Mouse (Mus musculus): ENCODE results near the gene Sox18. TPM values are rescaled to one million over a fixed set of nuclear protein-coding genes. Genes with fewer than 3 reads are reported as not detected.

Gene Sox18
- total and polyA plus RNA-seq, 3 experiments = 0.04 TPM; not detected in 2

DNA sequence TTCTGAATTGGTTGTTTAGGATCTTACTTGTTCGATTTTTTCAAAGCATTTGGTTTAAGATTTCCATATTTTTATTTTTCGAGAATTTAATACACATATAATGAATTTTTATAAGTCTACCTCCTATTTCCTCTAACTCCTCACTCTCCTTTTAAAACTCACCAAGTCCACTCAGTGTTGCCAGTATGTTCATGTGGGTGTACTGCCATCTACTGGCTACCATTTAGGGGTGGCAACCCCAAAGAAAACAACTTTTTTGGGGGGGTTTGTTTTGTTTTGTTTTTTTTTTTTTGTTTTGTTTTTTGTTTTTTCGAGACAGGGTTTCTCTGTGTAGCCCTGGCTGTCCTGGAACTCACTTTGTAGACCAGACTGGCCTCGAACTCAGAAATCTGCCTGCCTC, 35.2 kb upstream of the Sox18 start (continued):
- TF ChIP-seq RAD21 (IDR thresholded peaks at IDR 0.05; ENCODE audit: low read depth, low read length) (peak; percentile 85), USF1 (IDR thresholded peaks at IDR 0.05; ENCODE audit: low read depth, low read length) (no peak), CHD1 (IDR thresholded peaks at IDR 0.05; ENCODE audit: low read depth, low read length) (no peak), CHD2 (IDR thresholded peaks at IDR 0.05; ENCODE audit: low read length) (no peak)

DNA sequence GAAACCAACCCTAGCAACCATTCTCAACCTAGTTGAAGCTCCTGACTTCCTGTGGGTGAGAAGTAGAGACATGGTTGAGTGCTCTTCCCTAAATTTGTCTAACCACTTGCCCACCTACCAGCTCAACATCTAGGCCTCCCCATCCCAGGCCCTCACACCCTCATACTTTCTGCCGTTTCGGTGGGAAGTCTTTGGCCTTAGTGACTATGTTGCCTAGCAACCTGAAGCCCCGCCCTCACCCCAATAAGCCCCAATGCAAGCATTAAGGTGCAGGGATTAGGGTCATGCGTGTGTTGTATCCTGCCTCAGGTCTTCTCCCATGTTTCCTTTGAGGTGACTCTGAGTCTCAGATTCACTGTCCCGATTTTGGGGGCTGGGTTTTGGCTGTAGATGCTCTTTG, 26.8 kb upstream of the Sox18 start, which contains the start of gene Lkaaear1:
Gene Lkaaear1 (minus strand): TSS at position 202 of the 400 bp plus-strand sequence.
- no peak within 1 kb of the TSS for H3K4me3 ChIP-seq (ENCODE audit: control insufficient read depth in 1 of 2, insufficient read depth in 1 of 2, low read depth in 2 of 2, low read length in 2 of 2)

GRCm38 (mm10) chr2:181696801-181697420, 25.5 kb upstream of the Sox18 start:
- Histone ChIP-seq H3K9me3 (replicated peaks; ENCODE audit: insufficient read depth, low read length) (no peaks in the 10 kb centered on the region), H3K27me3 (ENCODE audit: control insufficient read depth in 1 of 2, insufficient read depth in 2 of 2, low read length in 2 of 2) (no peaks in the 10 kb centered on the region), H3K27ac (ENCODE audit: control insufficient read depth, low read depth, low read length) (no peak overlapping the region), H3K36me3 (ENCODE audit: control insufficient read depth in 1 of 2, insufficient read depth in 2 of 2, low read length in 2 of 2) (peaks cover 0 to 10% of the 10 kb centered on the region in 2 experiments; a peak in 2 of 4 replicates), H3K4me3 (ENCODE audit: control insufficient read depth in 1 of 2, insufficient read depth in 1 of 2, low read depth in 2 of 2, low read length in 2 of 2) (no peak overlapping the region), H3K4me1 (ENCODE audit: control insufficient read depth in 1 of 2, insufficient read depth in 2 of 2, low read length in 2 of 2) (peaks cover 0 to 19% of the 10 kb centered on the region in 2 experiments; a peak in 3 of 4 replicates), H3K79me2 (ENCODE audit: control insufficient read depth, insufficient read depth, low read length, poor library complexity) (peaks cover 14% of the 10 kb centered on the region), H3K9ac (ENCODE audit: control insufficient read depth, low read depth, low read length, poor library complexity, severe bottlenecking) (no peak overlapping the region)
- TF ChIP-seq SMC3 (IDR thresholded peaks at IDR 0.05; ENCODE audit: low read depth, low read length) = no peak
- no peak for TF ChIP-seq RCOR1 (IDR thresholded peaks at IDR 0.05; ENCODE audit: low read depth, low read length)
- TF ChIP-seq HCFC1 (IDR thresholded peaks at IDR 0.05; ENCODE audit: low read depth, low read length) = no peak
- no peak for TF ChIP-seq BHLHE40 (IDR thresholded peaks at IDR 0.05; ENCODE audit: borderline replicate concordance, low read depth, low read length)
- no peak for TF ChIP-seq POLR2A (IDR thresholded peaks at IDR 0.05; ENCODE audit: control insufficient read depth in 1 of 2, insufficient read depth in 1 of 2, low read depth in 1 of 2, low read length in 2 of 2, poor library complexity in 1 of 2)
- no peak for TF ChIP-seq TBP (IDR thresholded peaks at IDR 0.05; ENCODE audit: low read depth, low read length)
- TF ChIP-seq NELFE (IDR thresholded peaks at IDR 0.05; ENCODE audit: low read depth, low read length) = no peak
- TF ChIP-seq POLR2AphosphoS5 (IDR thresholded peaks at IDR 0.05; ENCODE audit: borderline replicate concordance, low read depth, low read length) = no peak
- TF ChIP-seq ZKSCAN1 (IDR thresholded peaks at IDR 0.05; ENCODE audit: low read depth, low read length) = no peak
- TF ChIP-seq KAT2A (conservative IDR thresholded peaks at IDR 0.05; ENCODE audit: low read depth, low read length) = no peak
- TF ChIP-seq ZMIZ1 (IDR thresholded peaks at IDR 0.05; ENCODE audit: low read depth, low read length) = no peak
- TF ChIP-seq CHD2 (IDR thresholded peaks at IDR 0.05; ENCODE audit: low read length) = no peak
- no peak for TF ChIP-seq POLR2AphosphoS2 (IDR thresholded peaks at IDR 0.05; ENCODE audit: low read length)
- TF ChIP-seq EP300 (IDR thresholded peaks at IDR 0.05; ENCODE audit: low read depth in 1 of 2, low read length in 2 of 2) = no peak
- TF ChIP-seq UBTF (IDR thresholded peaks at IDR 0.05; ENCODE audit: borderline replicate concordance, insufficient read depth, low read depth, low read length) = no peak
- no peak for TF ChIP-seq USF1 (IDR thresholded peaks at IDR 0.05; ENCODE audit: low read depth, low read length)
- no peak for TF ChIP-seq CHD1 (IDR thresholded peaks at IDR 0.05; ENCODE audit: low read depth, low read length)
- no peak for TF ChIP-seq MEF2A (IDR thresholded peaks at IDR 0.05; ENCODE audit: extremely low read depth, insufficient replicate concordance, low read depth, low read length, poor library complexity, severe bottlenecking)
- DNase-seq (ENCODE audit: low read depth, low spot score) = no peak

More for the DNA sequence above, 26.8 kb upstream of the Sox18 start, which contains the start of gene Lkaaear1:
- Histone ChIP-seq H3K9ac (ENCODE audit: control insufficient read depth, low read depth, low read length, poor library complexity, severe bottlenecking) (no peak within 1 kb of the TSS), H3K27me3 (ENCODE audit: control insufficient read depth in 1 of 2, insufficient read depth in 2 of 2, low read length in 2 of 2) (no peaks in the 10 kb centered on the region; a peak in 1 of 4 replicates), H3K27ac (ENCODE audit: control insufficient read depth, low read depth, low read length) (no peak within 1 kb of the TSS), H3K36me3 (ENCODE audit: control insufficient read depth in 1 of 2, insufficient read depth in 2 of 2, low read length in 2 of 2) (no peaks in the 10 kb centered on the region; a peak in 1 of 4 replicates), H3K9me3 (replicated peaks; ENCODE audit: insufficient read depth, low read length) (no peaks in the 10 kb centered on the region), H3K79me2 (ENCODE audit: control insufficient read depth, insufficient read depth, low read length, poor library complexity) (peaks cover 5% of the 10 kb centered on the region; the same call in 1 of the 2 replicates), H3K4me1 (ENCODE audit: control insufficient read depth in 1 of 2, insufficient read depth in 2 of 2, low read length in 2 of 2) (peaks cover 0 to 7% of the 10 kb centered on the region in 2 experiments; a peak in 2 of 4 replicates)
- DNase-seq (ENCODE audit: low read depth, low spot score) = no peak
- no peak for TF ChIP-seq MEF2A (IDR thresholded peaks at IDR 0.05; ENCODE audit: extremely low read depth, insufficient replicate concordance, low read depth, low read length, poor library complexity, severe bottlenecking)
- TF ChIP-seq E2F4 (IDR thresholded peaks at IDR 0.05; ENCODE audit: borderline replicate concordance, low read depth, low read length) = no peak
- no peak for TF ChIP-seq MYB (IDR thresholded peaks at IDR 0.05; ENCODE audit: low read depth, low read length)
- no peak for TF ChIP-seq ZMIZ1 (IDR thresholded peaks at IDR 0.05; ENCODE audit: low read depth, low read length)
- TF ChIP-seq TCF12 (IDR thresholded peaks at IDR 0.05; ENCODE audit: low read depth, low read length) = no peak
- TF ChIP-seq SIN3A (IDR thresholded peaks at IDR 0.05; ENCODE audit: low read length) = no peak
- no peak for TF ChIP-seq TAL1 (IDR thresholded peaks at IDR 0.05; ENCODE audit: low read length)
- no peak for TF ChIP-seq POLR2A (IDR thresholded peaks at IDR 0.05; ENCODE audit: control insufficient read depth in 1 of 2, insufficient read depth in 1 of 2, low read depth in 1 of 2, low read length in 2 of 2, poor library complexity in 1 of 2)
